Mouse (Mus musculus): ENCODE measurements around the gene Tbc1d22a. TPM values are rescaled to one million over a fixed set of nuclear protein-coding genes. Genes with fewer than 3 reads are reported as not detected.

Gene Tbc1d22a
- polyA plus RNA-seq, 1 experiment from 2014 or later: 6.6 TPM

DNA sequence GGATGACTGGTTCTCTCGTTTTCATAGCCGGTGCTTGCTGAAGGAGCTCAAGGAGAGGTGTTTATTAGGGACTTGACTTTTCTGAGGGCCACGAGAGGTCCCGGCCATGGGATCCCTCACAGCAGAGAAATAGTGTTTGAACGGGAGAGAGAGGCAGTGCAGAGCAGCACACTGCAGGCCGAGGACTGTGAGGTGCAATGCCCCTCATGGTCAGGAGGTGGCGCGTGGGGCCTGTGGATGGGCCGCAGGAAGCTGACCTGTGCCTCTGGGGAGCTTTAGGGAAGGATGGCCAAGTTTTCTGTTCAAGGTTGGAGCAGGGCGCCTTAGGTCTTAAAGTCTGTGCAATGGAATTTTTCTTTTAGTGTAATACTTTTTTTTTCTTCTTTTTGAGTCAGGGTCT is 25.5 kb downstream of the Tbc1d22a start:
- no peak overlapping the region for H3K27ac ChIP-seq (replicated peaks)
- 39% methylated on average over 10 of the region's 10 CpGs for WGBS (ENCODE audit: insufficient replicate concordance)
- ATAC-seq (ENCODE audit: insufficient read depth): no peak

DNA sequence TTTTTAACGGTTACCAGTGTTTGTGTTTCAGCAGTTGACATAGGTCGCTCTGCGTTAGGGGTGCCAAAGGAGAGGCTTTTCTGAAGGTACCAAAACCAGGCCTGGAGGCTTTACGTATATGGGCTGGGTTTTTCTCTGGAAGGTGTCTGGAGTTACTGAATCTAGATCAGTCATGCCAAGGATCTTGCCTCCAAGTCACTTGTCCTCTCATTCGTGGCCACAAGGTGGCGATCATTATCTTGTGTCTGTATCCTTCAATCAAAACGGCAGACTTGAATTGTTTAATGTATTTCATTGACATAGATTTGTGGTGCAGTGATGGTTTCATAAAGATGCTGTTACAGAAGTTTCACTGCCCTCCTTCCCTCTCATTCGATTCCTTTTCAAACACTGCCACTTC is 29.4 kb downstream of the Tbc1d22a start:
- H3K4me3 ChIP-seq (replicated peaks): no peak overlapping the region
- H3K27me3 ChIP-seq: no peaks in the 10 kb centered on the region
- H3K36me3 ChIP-seq (replicated peaks): 0 out of 2 replicates have a peak, but pooled peaks cover 9% of the 10 kb centered on the region
- H3K4me2 ChIP-seq: no peak overlapping the region
- no peaks in the 10 kb centered on the region for H3K4me1 ChIP-seq (replicated peaks)
- no peak overlapping the region for H3K9ac ChIP-seq
- no peak for ATAC-seq (ENCODE audit: insufficient read depth)
- H3K27ac ChIP-seq (replicated peaks): no peak overlapping the region
- WGBS (ENCODE audit: insufficient replicate concordance): 41% methylated on average over 8 of the region's 8 CpGs
- H3K9me3 ChIP-seq (replicated peaks): no peaks in the 10 kb centered on the region

More for the DNA sequence above, 25.5 kb downstream of the Tbc1d22a start:
- Histone ChIP-seq H3K27me3 (no peaks in the 10 kb centered on the region), H3K9ac (no peak overlapping the region), H3K36me3 (replicated peaks) (0 out of 2 replicates have a peak, but pooled peaks cover 15% of the 10 kb centered on the region), H3K4me1 (replicated peaks) (no peaks in the 10 kb centered on the region), H3K4me3 (replicated peaks) (no peak overlapping the region), H3K4me2 (no peak overlapping the region), H3K9me3 (replicated peaks) (no peaks in the 10 kb centered on the region)

- no peak overlapping the region for H3K9ac ChIP-seq
- no peak overlapping the region for H3K4me3 ChIP-seq (replicated peaks)
- ATAC-seq (ENCODE audit: insufficient read depth): no peak
- H3K4me1 ChIP-seq (replicated peaks): no peaks in the 10 kb centered on the region
- H3K27me3 ChIP-seq: no peaks in the 10 kb centered on the region
- H3K9me3 ChIP-seq (replicated peaks): no peaks in the 10 kb centered on the region
- H3K27ac ChIP-seq (replicated peaks): no peak overlapping the region
- H3K4me2 ChIP-seq: no peak overlapping the region
- 0 out of 2 replicates have a peak, but pooled peaks cover 6% of the 10 kb centered on the region for H3K36me3 ChIP-seq (replicated peaks)
- whole genome bisulfite sequencing (ENCODE audit: insufficient replicate concordance): 67% methylated on average over 2 of the region's 2 CpGs
Measured at GRCm38 (mm10) chr15:86244380-86244779, 30.1 kb downstream of the Tbc1d22a start.

GRCm38 (mm10) chr15:86250269-86250668 is 36.0 kb downstream of the Tbc1d22a start:
- H3K4me3 ChIP-seq (replicated peaks): no peak overlapping the region
- no peak overlapping the region for H3K27ac ChIP-seq (replicated peaks)
- 58% methylated on average over 9 of the region's 9 CpGs for WGBS (ENCODE audit: insufficient replicate concordance)
- H3K9me3 ChIP-seq (replicated peaks): no peaks in the 10 kb centered on the region
- no peak overlapping the region for H3K9ac ChIP-seq
- 0 out of 2 replicates have a peak, but pooled peaks cover 3% of the 10 kb centered on the region for H3K4me1 ChIP-seq (replicated peaks)
- no peaks in the 10 kb centered on the region for H3K36me3 ChIP-seq (replicated peaks)
- no peak for ATAC-seq (ENCODE audit: insufficient read depth)
- H3K4me2 ChIP-seq: no peak overlapping the region
- H3K27me3 ChIP-seq: no peaks in the 10 kb centered on the region

GRCm38 (mm10) chr15:86252130-86252529 is 37.9 kb downstream of the Tbc1d22a start:
- H3K36me3 ChIP-seq (replicated peaks): no peaks in the 10 kb centered on the region
- no peak overlapping the region for H3K4me2 ChIP-seq
- H3K4me3 ChIP-seq (replicated peaks): no peak overlapping the region
- H3K9ac ChIP-seq: no peak overlapping the region
- 0 out of 2 replicates have a peak, but pooled peaks cover 3% of the 10 kb centered on the region for H3K4me1 ChIP-seq (replicated peaks)
- H3K9me3 ChIP-seq (replicated peaks): no peaks in the 10 kb centered on the region
- H3K27me3 ChIP-seq: no peaks in the 10 kb centered on the region
- ATAC-seq (ENCODE audit: insufficient read depth): no peak
- no peak overlapping the region for H3K27ac ChIP-seq (replicated peaks)

DNA sequence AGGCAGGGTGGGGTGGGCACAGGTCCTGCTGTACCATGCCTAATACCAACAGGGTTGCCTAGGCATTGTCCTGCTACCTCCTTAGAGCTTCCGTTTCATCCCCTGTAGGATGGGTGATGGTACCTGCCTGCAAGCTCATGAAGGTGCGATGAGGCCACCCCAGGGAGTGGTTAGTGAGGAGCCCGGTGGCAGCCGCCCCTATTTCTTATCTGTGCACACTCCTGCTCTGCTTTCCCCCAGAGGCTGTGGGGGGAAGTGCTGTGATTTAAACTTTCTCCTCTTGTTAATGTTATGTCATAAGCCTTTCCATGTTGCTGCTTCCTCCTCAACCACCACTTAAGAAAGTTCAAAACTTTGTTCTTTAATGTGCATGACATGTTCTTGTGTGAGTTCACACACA is 38.4 kb downstream of the Tbc1d22a start:
- Histone ChIP-seq H3K27ac (replicated peaks) (no peak overlapping the region), H3K27me3 (no peaks in the 10 kb centered on the region), H3K9ac (no peak overlapping the region), H3K4me3 (replicated peaks) (no peak overlapping the region), H3K4me2 (no peak overlapping the region), H3K9me3 (replicated peaks) (no peaks in the 10 kb centered on the region), H3K4me1 (replicated peaks) (0 out of 2 replicates have a peak, but pooled peaks cover 3% of the 10 kb centered on the region), H3K36me3 (replicated peaks) (no peaks in the 10 kb centered on the region)
- ATAC-seq (ENCODE audit: insufficient read depth): no peak
- WGBS (ENCODE audit: insufficient replicate concordance): 13% methylated on average over 4 of the region's 4 CpGs

- 70% methylated on average over 10 of the region's 10 CpGs for WGBS (ENCODE audit: insufficient replicate concordance)
- no peaks in the 10 kb centered on the region for H3K36me3 ChIP-seq (replicated peaks)
- H3K27ac ChIP-seq (replicated peaks): no peak overlapping the region
- no peak overlapping the region for H3K4me2 ChIP-seq
- no peak overlapping the region for H3K9ac ChIP-seq
- H3K4me3 ChIP-seq (replicated peaks): no peak overlapping the region
- H3K9me3 ChIP-seq (replicated peaks): no peaks in the 10 kb centered on the region
- H3K27me3 ChIP-seq: no peaks in the 10 kb centered on the region
- no peak for ATAC-seq (ENCODE audit: insufficient read depth)
- H3K4me1 ChIP-seq (replicated peaks): 0 out of 2 replicates have a peak, but pooled peaks cover 3% of the 10 kb centered on the region
Measured at GRCm38 (mm10) chr15:86253411-86253810, 39.2 kb downstream of the Tbc1d22a start.

- Histone ChIP-seq H3K4me2 (no peak overlapping the region), H3K27me3 (no peaks in the 10 kb centered on the region), H3K27ac (replicated peaks) (no peak overlapping the region), H3K36me3 (replicated peaks) (no peaks in the 10 kb centered on the region), H3K4me3 (replicated peaks) (no peak overlapping the region), H3K9me3 (replicated peaks) (no peaks in the 10 kb centered on the region), H3K9ac (no peak overlapping the region), H3K4me1 (replicated peaks) (0 out of 2 replicates have a peak, but pooled peaks cover 3% of the 10 kb centered on the region)
- WGBS (ENCODE audit: insufficient replicate concordance): 75% methylated on average over 5 of the region's 5 CpGs
- ATAC-seq (ENCODE audit: insufficient read depth): no peak
Measured at GRCm38 (mm10) chr15:86256201-86256600, 41.9 kb downstream of the Tbc1d22a start.

GRCm38 (mm10) chr15:86256728-86257179 is 42.5 kb downstream of the Tbc1d22a start:
- Histone ChIP-seq H3K36me3 (replicated peaks) (no peaks in the 10 kb centered on the region), H3K27ac (replicated peaks) (no peak overlapping the region), H3K27me3 (no peaks in the 10 kb centered on the region), H3K4me1 (replicated peaks) (0 out of 2 replicates have a peak, but pooled peaks cover 3% of the 10 kb centered on the region), H3K9me3 (replicated peaks) (no peaks in the 10 kb centered on the region), H3K4me2 (no peak overlapping the region), H3K4me3 (replicated peaks) (no peak overlapping the region), H3K9ac (no peak overlapping the region)
- WGBS (ENCODE audit: insufficient replicate concordance): 77% methylated on average over 4 of the region's 4 CpGs
- ATAC-seq (ENCODE audit: insufficient read depth): no peak

DNA sequence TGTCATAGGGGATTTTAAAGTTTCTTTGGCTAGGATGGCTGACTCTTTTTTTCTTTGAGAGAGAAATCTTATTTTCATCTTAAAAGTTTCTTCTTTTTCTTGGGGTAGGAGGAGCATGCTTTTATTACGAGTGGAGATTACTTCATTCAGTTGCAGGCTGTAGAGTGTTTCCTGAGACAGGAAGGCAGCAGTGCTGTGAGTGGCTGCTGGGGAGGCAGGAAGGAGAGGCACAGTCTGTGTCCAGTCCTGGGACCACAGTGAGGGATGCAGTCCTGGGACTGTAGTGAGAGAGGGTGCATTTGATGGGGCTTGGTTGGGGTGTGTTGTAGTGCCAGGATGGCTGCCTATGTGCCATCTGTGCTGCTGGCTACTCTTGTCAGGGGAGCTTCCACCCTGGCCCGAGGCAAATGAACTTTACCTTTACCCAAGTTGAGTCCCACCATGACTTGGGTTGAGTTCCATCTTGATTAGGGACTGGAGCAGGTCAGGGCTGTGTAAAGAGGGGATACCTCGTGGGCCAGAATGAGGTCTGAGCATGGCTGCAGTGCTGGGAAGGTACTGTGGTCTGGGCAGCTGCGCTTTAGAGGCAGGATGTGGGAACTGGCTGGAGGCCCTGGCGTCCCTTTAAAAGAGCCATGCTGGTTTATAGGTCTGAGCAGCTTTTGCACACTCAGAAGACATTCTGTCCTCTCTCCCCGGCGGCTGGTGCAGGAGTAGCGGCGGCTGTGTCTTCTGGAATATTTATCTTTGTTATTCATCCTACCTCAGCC is 43.8 kb downstream of the Tbc1d22a start:
- H3K9me3 ChIP-seq (replicated peaks): no peaks in the 10 kb centered on the region
- 31% methylated on average over 9 of the region's 9 CpGs for WGBS (ENCODE audit: insufficient replicate concordance)
- ATAC-seq (ENCODE audit: insufficient read depth): no peak

GRCm38 (mm10) chr15:86259233-86259632 is 45.0 kb downstream of the Tbc1d22a start:
- no peaks in the 10 kb centered on the region for H3K36me3 ChIP-seq (replicated peaks)
- H3K4me2 ChIP-seq: no peak overlapping the region
- no peak for ATAC-seq (ENCODE audit: insufficient read depth)
- H3K9me3 ChIP-seq (replicated peaks): no peaks in the 10 kb centered on the region
- no peaks in the 10 kb centered on the region for H3K27me3 ChIP-seq
- 61% methylated on average over 4 of the region's 4 CpGs for WGBS (ENCODE audit: insufficient replicate concordance)
- H3K27ac ChIP-seq (replicated peaks): no peak overlapping the region
- no peak overlapping the region for H3K4me3 ChIP-seq (replicated peaks)
- no peak overlapping the region for H3K9ac ChIP-seq
- H3K4me1 ChIP-seq (replicated peaks): no peaks in the 10 kb centered on the region

More for the DNA sequence above, 43.8 kb downstream of the Tbc1d22a start:
- Histone ChIP-seq H3K36me3 (replicated peaks) (no peaks in the 10 kb centered on the region), H3K9ac (no peak overlapping the region), H3K4me2 (no peak overlapping the region), H3K27ac (replicated peaks) (no peak overlapping the region), H3K27me3 (no peaks in the 10 kb centered on the region), H3K4me1 (replicated peaks) (no peaks in the 10 kb centered on the region), H3K4me3 (replicated peaks) (no peak overlapping the region)

Data from liver, embryonic 15.5 days (tissue).